Mouse (Mus musculus): ENCODE measurements at regions not wholly inside any gene's neighbourhood (a gene's known extent, or its start where the extent isn't known, plus 50 kb on each side); places are given as distances from the start of the nearest gene placed in this dataset.
"Not testable (repeated sequence)": the region's sequence is repeated elsewhere in the genome, so short reads cannot be mapped to it uniquely, and the experiment has no call there.

GRCm38 (mm10) chr6:140816359-140816758 is 87.3 kb downstream of the Gm11077 start:
- no peak for DNase-seq (ENCODE audit: low read depth, low spot score)

GRCm38 (mm10) chr6:140816831-140817230 is 87.7 kb downstream of the Gm11077 start:
- DNase-seq (ENCODE audit: low read depth, low spot score), result no peak

DNA sequence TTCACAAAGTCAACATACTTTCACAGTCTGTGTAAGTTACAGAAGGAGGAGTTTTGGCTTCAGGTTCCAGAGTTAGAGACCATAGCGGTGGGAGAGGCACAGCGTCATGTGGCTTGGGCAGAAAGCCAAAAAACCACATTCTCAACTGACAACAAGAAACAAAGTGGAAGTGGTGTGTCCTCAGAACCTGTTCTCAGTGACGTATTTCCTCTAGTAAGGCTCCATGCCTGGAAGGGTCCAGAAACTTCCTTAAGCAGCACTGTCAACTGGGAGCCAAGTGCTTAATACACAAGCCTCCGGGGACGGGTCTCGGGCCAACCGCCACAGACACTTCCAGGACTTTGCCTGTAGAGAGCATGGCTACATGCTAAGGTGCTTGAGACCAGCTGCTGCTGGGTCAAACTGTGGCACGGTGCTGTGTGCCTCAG is 90.4 kb downstream of the Gm11077 start:
- DNase-seq (ENCODE audit: low read depth, low spot score), result no peak

DNA sequence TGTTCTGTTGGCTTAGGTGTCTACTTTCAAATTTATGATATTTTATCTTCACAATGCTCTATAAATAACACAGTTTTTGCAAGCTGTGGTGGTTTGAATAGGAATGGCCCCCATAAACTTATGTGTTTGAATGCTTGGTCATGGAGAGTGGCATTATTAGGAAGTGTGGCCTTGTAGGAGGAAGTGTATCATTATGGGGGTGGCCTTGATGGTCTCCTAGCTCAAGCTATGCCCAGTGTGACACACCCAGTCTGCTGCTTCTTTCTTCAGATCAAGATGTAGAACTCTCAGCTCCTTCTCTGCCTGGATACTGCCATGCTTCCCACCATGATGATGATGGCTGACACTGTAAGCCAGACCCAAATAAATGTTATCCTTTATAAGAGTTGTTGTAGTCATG is 97.4 kb downstream of the Gm11077 start:
- no peak for DNase-seq (ENCODE audit: low read depth, low spot score)

DNA sequence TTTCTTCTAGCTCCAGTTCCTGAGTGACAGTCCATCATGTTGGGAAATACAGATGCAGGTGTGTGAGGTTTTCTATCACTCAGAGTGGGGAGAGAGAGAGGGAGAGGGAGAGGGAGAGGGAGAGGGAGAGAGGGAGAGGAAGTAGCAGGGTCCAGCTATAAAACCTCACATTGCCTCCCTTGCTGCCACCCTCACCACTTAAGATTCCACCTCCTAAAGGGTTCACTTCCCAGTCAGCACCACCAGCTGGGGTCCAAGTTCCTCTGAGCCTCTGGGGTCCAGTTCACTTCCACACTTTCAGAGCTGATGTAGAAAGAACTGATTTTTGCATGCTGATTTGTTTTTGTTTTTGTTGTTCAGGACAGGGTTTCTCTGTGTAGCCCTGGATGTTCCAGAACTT is 98.6 kb downstream of the Gm11077 start:
- DNase-seq (ENCODE audit: low read depth, low spot score), result no peak

DNA sequence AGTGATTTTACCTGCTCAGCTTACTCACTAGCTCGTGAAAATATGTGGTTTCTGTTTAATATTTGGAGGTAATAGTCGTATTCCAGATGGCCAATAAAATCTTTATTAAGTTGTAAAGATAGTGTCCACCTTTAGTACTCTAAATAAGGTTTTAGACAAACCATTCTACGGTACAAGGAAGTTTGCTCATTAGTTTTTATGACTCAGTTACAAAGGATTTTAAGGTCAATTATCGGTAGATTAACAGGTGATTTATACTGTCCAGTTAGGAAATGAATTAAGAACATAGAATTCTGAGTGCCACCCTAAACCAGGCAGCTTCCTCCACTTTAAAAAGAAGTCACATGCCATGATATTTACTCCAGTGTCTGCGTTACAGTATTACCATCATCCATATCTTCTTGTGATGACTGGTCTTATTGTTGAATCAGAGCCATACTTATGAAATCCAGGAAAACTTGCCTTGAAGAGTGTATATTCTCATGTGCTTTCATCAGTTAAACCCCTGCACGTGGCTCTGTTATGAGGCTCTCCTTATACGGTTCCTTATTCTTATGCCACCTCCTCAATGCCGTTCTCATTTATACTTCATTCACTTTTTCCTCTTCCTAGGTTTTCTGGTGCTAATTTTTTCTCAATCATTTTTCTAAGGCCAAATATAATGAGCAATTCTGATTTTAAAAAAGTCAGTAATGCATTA is 114.4 kb downstream of the Gm11077 start:
- DNase-seq (ENCODE audit: low read depth, low spot score), result no peak

GRCm38 (mm10) chr6:140847165-140847564 is 118.1 kb downstream of the Gm11077 start:
- DNase-seq (ENCODE audit: low read depth, low spot score), result no peak

- no peak for DNase-seq (ENCODE audit: low read depth, low spot score)
These were observed 123.3 kb downstream of the Gm11077 start for GRCm38 (mm10) chr6:140852420-140852819.

DNA sequence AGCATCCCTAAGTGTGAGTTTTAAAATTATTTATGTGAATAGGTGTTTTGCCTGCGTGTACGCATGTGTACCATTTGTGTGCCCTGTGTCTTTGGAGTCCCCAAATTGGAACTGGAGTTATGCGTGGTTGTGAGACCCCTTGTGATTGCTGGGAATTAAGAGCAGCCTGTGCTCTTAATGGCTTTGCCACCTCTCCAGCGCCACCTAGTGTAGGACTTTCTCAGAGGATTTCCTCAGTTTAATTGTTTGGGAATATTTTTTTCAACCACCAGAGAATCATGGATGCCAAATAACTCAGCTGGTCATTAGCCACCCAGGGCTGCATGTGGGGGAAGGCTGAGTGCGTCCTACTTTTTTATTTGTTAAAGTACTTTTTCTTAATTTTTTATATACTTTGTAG is 124.4 kb downstream of the Gm11077 start:
- peak; percentile 76 for DNase-seq (ENCODE audit: low read depth, low spot score)

DNA sequence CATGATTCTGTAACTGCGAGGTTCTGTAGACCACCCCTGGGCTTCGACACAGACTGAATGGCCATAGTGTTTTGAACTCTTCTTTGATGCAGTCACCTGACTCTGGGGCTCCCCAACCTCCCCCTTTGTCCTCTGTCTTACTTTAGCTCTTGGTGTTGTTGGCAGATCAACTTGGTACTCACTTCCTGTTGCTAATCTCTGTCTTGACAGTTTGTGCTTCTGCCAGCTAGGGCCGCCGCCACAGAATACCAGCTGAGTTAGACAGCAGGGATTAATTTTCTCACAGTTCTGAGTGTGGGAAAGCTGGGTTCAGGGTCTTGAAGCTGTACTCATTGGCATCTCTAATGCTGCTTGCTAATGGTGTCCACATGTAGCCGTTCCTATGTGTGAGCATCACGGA is 125.6 kb downstream of the Gm11077 start:
- DNase-seq (ENCODE audit: low read depth, low spot score), result no peak

GRCm38 (mm10) chr6:140856468-140857117 is 127.5 kb downstream of the Gm11077 start:
- peak; percentile 66 for DNase-seq (ENCODE audit: low read depth, low spot score)

GRCm38 (mm10) chr6:140857118-140857746 is 128.1 kb downstream of the Gm11077 start:
- DNase-seq (ENCODE audit: low read depth, low spot score), result peak; percentile 57

DNA sequence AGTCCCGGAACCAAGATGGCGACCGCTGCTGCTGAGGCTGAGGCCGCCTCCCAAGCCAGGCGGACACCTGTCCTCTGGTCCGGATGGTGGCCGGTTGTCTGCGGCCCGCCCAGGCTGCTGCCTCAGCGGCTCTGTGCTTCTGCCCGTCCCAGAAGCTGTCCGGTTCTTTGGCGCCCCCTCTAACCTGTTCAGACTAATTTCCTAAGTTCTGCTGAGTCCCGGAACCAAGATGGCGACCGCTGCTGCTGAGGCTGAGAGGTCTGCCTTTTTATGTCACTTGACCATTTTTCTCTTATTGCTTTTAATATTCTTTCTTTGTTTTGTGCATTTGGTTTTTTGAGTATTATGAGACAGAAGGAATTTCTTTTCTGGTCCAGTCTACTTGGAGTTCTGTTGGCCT is 140.4 kb downstream of the Gm11077 start:
- not testable (repeated sequence) for DNase-seq (ENCODE audit: low read depth, low spot score)

DNA sequence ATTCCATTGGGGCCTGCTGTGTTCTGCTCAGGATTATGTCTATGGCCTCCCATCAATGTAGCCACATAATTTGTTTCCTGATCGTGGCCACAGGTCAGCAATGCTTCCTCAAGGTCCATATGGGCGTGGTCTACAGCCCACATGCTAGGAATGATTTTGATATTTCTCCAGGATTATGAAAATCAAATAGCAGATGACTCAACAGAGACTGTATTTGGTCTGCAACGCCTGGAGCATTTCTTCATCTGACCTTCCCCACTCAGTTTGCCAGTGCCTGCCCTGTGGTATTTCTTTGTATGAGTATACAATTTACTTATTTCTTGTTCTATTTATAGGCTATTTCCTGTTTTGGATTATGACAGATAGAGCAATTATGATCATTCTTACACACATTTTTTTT is 145.7 kb downstream of the Gm11077 start:
- no peak for DNase-seq (ENCODE audit: low read depth, low spot score)

DNA sequence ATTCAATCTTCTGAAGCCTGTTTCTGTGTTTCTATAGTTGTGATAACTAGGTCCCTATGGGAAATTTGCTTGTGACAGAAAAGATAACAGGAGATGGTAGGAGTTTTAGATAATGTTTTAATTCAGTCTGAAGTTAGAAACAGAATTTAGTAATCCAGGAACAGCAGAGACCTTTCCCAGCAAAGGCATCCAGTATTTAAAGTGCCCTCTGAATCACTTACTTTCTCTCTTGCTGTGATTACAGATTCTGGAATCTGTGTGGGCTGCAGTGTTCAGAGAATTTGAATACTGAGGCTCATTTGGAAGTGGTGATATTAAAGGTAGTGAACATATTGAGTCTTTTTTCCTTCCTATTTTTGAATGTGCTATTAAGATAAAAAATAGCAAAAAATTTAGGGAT is 154.6 kb downstream of the Gm11077 start:
- DNase-seq (ENCODE audit: low read depth, low spot score), result no peak

DNA sequence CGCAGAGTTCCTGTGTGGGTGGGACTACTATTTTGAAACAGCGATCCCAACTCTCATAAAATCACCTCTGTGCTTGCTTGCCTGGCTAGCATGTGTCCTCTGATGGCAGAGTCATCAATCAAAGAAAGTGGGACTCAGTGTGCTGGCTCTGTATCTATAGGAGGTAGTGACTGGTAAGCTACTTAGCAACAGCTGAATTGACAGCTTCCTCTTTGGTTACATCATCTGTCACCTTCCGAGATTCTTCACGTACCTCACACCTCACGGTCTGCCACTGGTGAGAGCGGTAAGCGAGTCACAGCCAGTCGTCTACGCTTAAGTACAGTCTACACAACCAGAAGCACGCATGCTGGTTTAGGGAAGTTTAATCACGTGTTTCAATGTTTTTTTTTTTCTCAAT is 159.5 kb downstream of the Gm11077 start:
- DNase-seq (ENCODE audit: low read depth, low spot score), result peak; percentile 76

- DNase-seq (ENCODE audit: low read depth, low spot score), result peak; percentile 11
These were observed 161.0 kb downstream of the Gm11077 start for GRCm38 (mm10) chr6:140890060-140890459.

DNA sequence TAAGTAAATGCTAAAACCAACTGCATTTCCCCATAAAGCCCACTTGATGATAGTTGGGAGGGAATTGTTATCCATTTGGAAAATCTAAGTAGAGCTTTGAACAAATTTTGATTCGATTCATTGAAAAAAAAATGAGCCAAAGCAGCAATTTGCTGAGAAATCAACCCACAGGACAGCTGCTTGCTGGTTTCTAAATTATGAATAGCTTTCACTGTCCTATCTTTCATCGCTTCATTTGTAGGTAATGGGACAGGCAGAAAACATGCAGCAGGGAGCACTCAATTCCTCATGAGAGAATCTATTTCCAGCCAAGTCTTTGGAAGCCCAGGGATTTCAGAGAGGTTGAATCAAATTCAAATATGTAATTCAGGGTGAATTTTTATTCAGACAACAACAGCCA is 161.5 kb downstream of the Gm11077 start:
- DNase-seq (ENCODE audit: low read depth, low spot score), result no peak

DNA sequence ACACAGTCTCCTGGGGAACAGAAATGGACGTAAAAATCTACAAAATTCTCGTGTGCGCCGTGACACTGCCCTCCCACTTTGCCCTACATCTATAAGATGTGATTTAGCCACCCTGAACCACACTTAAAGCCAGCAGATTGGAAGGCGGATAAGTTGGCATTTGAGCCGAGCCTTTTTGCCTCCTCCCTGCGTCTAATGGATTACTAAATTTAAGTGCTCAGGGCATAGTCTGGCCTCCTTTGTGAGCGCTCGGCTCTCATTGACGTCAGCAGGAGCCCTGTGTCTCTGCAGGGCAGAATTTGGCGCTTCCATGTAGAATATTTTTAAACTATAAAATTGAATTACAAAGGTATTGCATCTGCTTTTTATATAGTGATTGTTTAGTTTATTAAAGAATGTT is 165.4 kb downstream of the Gm11077 start:
- DNase-seq (ENCODE audit: low read depth, low spot score), result no peak

DNA sequence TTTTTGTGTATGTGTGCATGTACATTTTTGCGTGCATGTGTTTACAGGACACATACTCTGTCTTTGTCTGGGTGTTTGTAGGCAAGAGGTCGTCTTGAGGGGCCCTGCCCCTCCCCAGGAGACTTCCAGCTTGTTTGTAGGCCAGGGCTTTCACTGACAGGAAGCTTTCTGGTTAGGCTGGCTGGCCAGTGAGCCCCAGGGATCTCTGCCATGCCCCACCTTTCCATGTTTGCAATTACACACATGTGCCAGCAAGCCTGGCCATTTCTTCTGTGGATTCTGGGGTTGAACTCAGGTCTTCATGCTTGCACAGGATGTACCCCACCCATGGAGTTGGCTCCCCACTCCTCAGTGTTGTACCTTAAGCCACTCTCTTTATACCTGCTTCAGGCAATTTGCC is 166.4 kb downstream of the Gm11077 start:
- DNase-seq (ENCODE audit: low read depth, low spot score), result no peak

GRCm38 (mm10) chr6:140897111-140897510 is 168.0 kb downstream of the Gm11077 start:
- peak; percentile 21 for DNase-seq (ENCODE audit: low read depth, low spot score)

DNA sequence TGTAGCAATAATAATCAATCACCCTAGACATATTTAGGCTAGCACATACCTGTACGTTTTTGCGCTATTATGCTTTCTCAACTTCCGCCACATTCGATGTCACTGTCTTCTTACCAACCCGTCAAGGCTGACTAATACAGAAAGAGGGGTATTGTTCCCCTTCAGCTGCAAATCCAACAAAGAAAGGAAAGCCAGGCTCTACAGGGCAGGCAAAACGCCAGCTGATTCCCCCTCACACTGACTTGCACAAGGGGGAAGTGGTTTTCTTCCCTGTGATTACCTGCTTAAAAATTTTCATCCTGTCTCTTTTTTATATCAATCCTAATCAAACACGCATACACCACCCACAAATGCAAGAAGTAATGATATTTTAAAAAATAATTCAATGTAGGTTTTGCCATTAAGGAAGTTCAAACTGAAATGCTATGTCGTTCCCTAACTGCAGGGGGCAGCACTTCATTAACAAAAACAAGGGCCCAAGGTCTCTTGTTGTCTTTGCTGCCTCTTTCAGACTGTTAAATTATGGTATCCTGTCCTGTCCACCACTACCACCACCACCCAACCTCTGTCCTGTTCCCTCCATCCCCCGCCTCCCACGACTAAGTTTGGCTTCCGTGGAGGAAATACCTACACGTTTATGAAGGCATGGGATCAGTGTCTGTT is 195.4 kb downstream of the Gm11077 start:
- DNase-seq (ENCODE audit: low read depth, low spot score), result peak; percentile 51
